Mouse (Mus musculus) testis, adult 2 months (tissue): ENCODE data around the gene Vmn2r7. TPM values are rescaled to one million over a fixed set of nuclear protein-coding genes. Genes with fewer than 3 reads are reported as not detected.
A peak's percentile ranks its signal among the peaks of the same experiment; 100 is the strongest.
"Not testable (repeated sequence)": the region's sequence is repeated elsewhere in the genome, so short reads cannot be mapped to it uniquely, and the experiment has no call there.

Experiments
- H3K27ac ChIP-seq: fragments of 200-500 bp; 2 replicates; pipeline ENCODE4 v1.5.1; 2012; ENCODE audit warnings: low read depth, low read length; ENCODE audit not compliant: control insufficient read depth, insufficient read depth
- H3K27me3 ChIP-seq: fragments of 200-500 bp; 2 replicates; pipeline ENCODE4 v1.6.1; 2012; ENCODE audit warnings: mild to moderate bottlenecking, low read length, moderate library complexity; ENCODE audit not compliant: control insufficient read depth, insufficient read depth
- H3K36me3 ChIP-seq: fragments of 200-500 bp; 2 replicates; pipeline ENCODE4 v1.6.1; 2012; ENCODE audit warnings: mild to moderate bottlenecking, low read length; ENCODE audit not compliant: control insufficient read depth, insufficient read depth
- H3K4me1 ChIP-seq: fragments of 200-500 bp; 2 replicates; pipeline ENCODE4 v1.6.1; 2012; ENCODE audit warnings: low read length; ENCODE audit not compliant: control insufficient read depth, insufficient read depth
- H3K4me3 ChIP-seq: fragments of 200-500 bp; 2 replicates; pipeline ENCODE4 v1.5.1; 2012; ENCODE audit warnings: low read depth, mild to moderate bottlenecking, low read length, moderate library complexity, mixed read lengths; ENCODE audit not compliant: control insufficient read depth
- CTCF ChIP-seq: fragments of 200-500 bp; IDR thresholded peaks from 2 replicates; pipeline ENCODE4 v1.5.1; 2012; ENCODE audit warnings: low read depth, mild to moderate bottlenecking, inconsistent platforms, low read length, moderate library complexity; ENCODE audit not compliant: control insufficient read depth, insufficient read depth, insufficient replicate concordance
- POLR2A ChIP-seq: fragments of 200-500 bp; IDR thresholded peaks from 2 replicates; pipeline ENCODE4 v1.6.1; 2012; ENCODE audit warnings: low read depth, mild to moderate bottlenecking, inconsistent platforms, low read length, moderate library complexity; ENCODE audit not compliant: control insufficient read depth
- polyA plus RNA-seq: library from polyadenylated mRNA; depleted of rRNA; stranded (reverse); fragments of >200 nt; gene quantifications from 2 replicates; pipeline ENCODE4 v1.2.3, GENCODE M21; 2012

Vmn2r7 gene
- polyA plus RNA-seq, 1 experiment = 10.1 TPM

- H3K36me3 ChIP-seq = no peaks in the 10 kb centered on the region
- peak; percentile 47; the same call in 1 of the 2 replicates for TF ChIP-seq CTCF
- TF ChIP-seq POLR2A = no peak
- H3K27me3 ChIP-seq = no peaks in the 10 kb centered on the region
- H3K4me1 ChIP-seq = no peaks in the 10 kb centered on the region
- H3K4me3 ChIP-seq = no peak overlapping the region
- H3K27ac ChIP-seq = no peak overlapping the region
Measured at GRCm38 (mm10) chr3:64790509-64791244, 53.9 kb downstream of the Vmn2r7 start.

GRCm38 (mm10) chr3:64782901-64783300 lies 61.7 kb downstream of the Vmn2r7 start:
- no peaks in the 10 kb centered on the region for H3K4me1 ChIP-seq
- no peaks in the 10 kb centered on the region for H3K36me3 ChIP-seq
- TF ChIP-seq CTCF (no peak), POLR2A (no peak)
- H3K27ac ChIP-seq = no peak overlapping the region
- H3K4me3 ChIP-seq = no peak overlapping the region
- no peaks in the 10 kb centered on the region for H3K27me3 ChIP-seq

GRCm38 (mm10) chr3:64772132-64772531 lies 72.4 kb downstream of the Vmn2r7 start:
- Histone ChIP-seq H3K4me1 (no peaks in the 10 kb centered on the region), H3K27me3 (no peaks in the 10 kb centered on the region), H3K4me3 (no peak overlapping the region), H3K27ac (no peak overlapping the region), H3K36me3 (no peaks in the 10 kb centered on the region)
- TF ChIP-seq CTCF (no peak), POLR2A (no peak)

GRCm38 (mm10) chr3:64756145-64756544 lies 88.4 kb downstream of the Vmn2r7 start:
- no peak overlapping the region for H3K4me3 ChIP-seq
- TF ChIP-seq CTCF = no peak
- TF ChIP-seq POLR2A = no peak
- H3K27me3 ChIP-seq = no peaks in the 10 kb centered on the region
- no peak overlapping the region for H3K27ac ChIP-seq
- H3K4me1 ChIP-seq = no peaks in the 10 kb centered on the region
- no peaks in the 10 kb centered on the region for H3K36me3 ChIP-seq

DNA sequence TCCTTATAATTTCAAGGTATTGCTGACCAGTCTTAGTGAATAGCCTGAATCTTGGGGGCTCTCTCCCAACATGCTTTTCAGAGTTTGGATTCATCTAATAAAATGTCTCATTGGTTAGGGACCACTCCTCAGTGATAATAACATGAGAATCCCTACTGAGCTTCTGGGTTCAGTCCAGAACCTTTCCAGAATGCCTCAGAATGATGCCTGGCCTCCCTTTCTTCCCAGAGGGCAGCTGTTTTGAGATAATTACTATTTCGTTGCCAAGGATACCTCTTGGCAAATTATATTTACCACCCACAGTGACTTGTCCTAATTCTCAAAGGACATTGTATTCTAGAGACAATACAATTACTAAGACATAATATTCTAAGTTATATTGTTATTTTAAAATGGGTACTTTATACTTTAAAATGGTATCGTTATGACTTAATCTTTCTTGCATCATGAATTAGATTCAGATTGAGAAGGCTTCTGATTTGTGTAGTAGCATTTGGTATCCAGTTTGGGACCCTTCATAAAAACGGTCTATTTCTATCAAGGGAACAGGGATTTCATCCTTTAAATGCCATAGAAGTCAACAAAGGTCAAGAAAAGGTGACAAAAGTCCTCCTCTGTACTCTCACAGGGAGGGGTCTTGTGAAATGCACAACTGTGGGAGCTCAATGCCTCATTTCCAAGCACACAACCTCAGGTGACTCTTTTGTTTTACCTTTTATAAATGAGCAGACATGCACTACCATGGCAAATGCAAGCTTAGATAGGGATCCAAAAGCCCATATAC lies 117.2 kb downstream of the Vmn2r7 start:
- not testable (repeated sequence) for H3K4me1 ChIP-seq, H3K4me3 ChIP-seq, H3K27me3 ChIP-seq, H3K27ac ChIP-seq, H3K36me3 ChIP-seq

- H3K27ac ChIP-seq, H3K27me3 ChIP-seq, H3K4me3 ChIP-seq, H3K4me1 ChIP-seq, H3K36me3 ChIP-seq: not testable (repeated sequence)
Measured at GRCm38 (mm10) chr3:64725736-64726135, 118.8 kb downstream of the Vmn2r7 start.

DNA sequence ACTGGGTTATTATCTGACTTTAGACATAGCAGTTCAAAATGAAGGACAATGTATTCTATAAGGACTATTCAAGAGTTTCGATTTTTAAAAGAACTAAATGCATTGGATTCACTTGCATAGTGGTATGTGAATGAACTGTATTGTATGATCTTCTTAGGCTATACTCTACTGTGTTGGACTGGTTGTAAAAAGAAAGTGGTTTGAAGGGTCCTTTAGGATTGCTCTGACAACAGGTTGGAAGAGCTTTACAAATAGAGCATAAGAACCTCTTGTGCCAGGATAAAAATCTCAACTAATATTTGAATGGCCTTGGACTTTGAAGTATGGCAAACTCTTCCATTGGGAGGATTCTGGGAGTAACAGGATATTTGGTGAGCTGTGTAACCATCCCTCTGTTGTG lies 168.5 kb downstream of the Vmn2r7 start:
- H3K36me3 ChIP-seq, H3K4me1 ChIP-seq, H3K4me3 ChIP-seq, H3K27ac ChIP-seq, H3K27me3 ChIP-seq: not testable (repeated sequence)
